Mouse (Mus musculus) CH12.LX (cell line): ENCODE measurements at regions not wholly inside any gene's neighbourhood (a gene's known extent, or its start where the extent isn't known, plus 50 kb on each side); places are given as distances from the start of the nearest gene placed in this dataset.

Source experiments
- DNase-seq: peaks from one replicate; pipeline ENCODE4 v3.0.0-alpha.2; 2013; ENCODE audit errors: extremely low read depth
- H3K27ac ChIP-seq: 2 replicates; pipeline ENCODE4 v1.5.1; 2012; ENCODE audit warnings: low read depth, mild to moderate bottlenecking, control low read depth, moderate library complexity; ENCODE audit not compliant: insufficient read depth
- H3K27me3 ChIP-seq: replicated peaks from 2 replicates; pipeline ENCODE3; 2012; ENCODE audit warnings: inconsistent platforms
- H3K36me3 ChIP-seq, 2 experiments: replicated peaks in 1 of 2; 2 replicates each; pipeline versions ENCODE3 to v1.6.1; 2012; ENCODE audit warnings: inconsistent platforms in 1 of 2, low read length in 1 of 2, mild to moderate bottlenecking in 1 of 2, mixed read lengths in 1 of 2, moderate library complexity in 1 of 2; ENCODE audit not compliant: control insufficient read depth in 1 of 2, insufficient read depth in 1 of 2
- H3K4me1 ChIP-seq, 2 experiments: 2 replicates each; pipeline ENCODE4 v1.6.1; 2012; ENCODE audit warnings: inconsistent platforms in 1 of 2, moderate library complexity in 1 of 2; ENCODE audit not compliant: insufficient read depth in 2 of 2, control insufficient read depth in 1 of 2
- H3K4me2 ChIP-seq: 2 replicates; pipeline ENCODE4 v1.6.1; 2012; ENCODE audit warnings: low read depth, mild to moderate bottlenecking, control low read depth; ENCODE audit not compliant: poor library complexity, insufficient read depth, severe bottlenecking
- H3K4me3 ChIP-seq, 3 experiments: fragments of 150-350 bp in 1 of 3; sonication (generic) in 1 of 3; replicated peaks in 1 of 3; 2 replicates each; pipeline versions ENCODE3 to v1.5.1; 2011 to 2012; ENCODE audit warnings: low read depth in 2 of 3, low read length in 2 of 3, mild to moderate bottlenecking in 2 of 3, moderate library complexity in 2 of 3, control low read depth in 1 of 3, improper control_type of control experiment in 1 of 3, inconsistent platforms in 1 of 3, mixed read lengths in 1 of 3; ENCODE audit not compliant: poor library complexity in 1 of 3
- H3K79me2 ChIP-seq: replicated peaks from 2 replicates; pipeline ENCODE4 v1.6.1; 2012; ENCODE audit warnings: mild to moderate bottlenecking, moderate library complexity; ENCODE audit not compliant: control insufficient read depth, poor library complexity, insufficient read depth, severe bottlenecking; ENCODE audit errors: extremely low read depth
- H3K9ac ChIP-seq: 2 replicates; pipeline ENCODE4 v1.6.1; 2012; ENCODE audit warnings: low read depth, mild to moderate bottlenecking, control low read depth, moderate library complexity; ENCODE audit not compliant: insufficient read depth
- H3K9me3 ChIP-seq: replicated peaks from 2 replicates; pipeline ENCODE3; 2012; ENCODE audit warnings: low read length, inconsistent platforms, mixed read lengths
- E2F4 ChIP-seq: IDR thresholded peaks from 2 replicates; pipeline ENCODE4 v1.6.1; 2011; ENCODE audit warnings: low read depth, low read length, improper control_type of control experiment; ENCODE audit not compliant: insufficient replicate concordance
- ELF1 ChIP-seq: IDR thresholded peaks from 2 replicates; pipeline ENCODE4 v1.6.1; 2014; ENCODE audit warnings: low read depth, mild to moderate bottlenecking, inconsistent platforms, low read length, improper control_type of control experiment
- EP300 ChIP-seq: IDR thresholded peaks from 2 replicates; pipeline ENCODE4 v1.6.1; 2011; ENCODE audit warnings: low read length, improper control_type of control experiment
- GABPA ChIP-seq: IDR thresholded peaks from 2 replicates; pipeline ENCODE4 v1.6.1; 2012; ENCODE audit warnings: low read depth, low read length, improper control_type of control experiment, inconsistent platforms; ENCODE audit not compliant: insufficient replicate concordance
- JUN ChIP-seq: IDR thresholded peaks from 2 replicates; pipeline ENCODE4 v1.6.1; 2011; ENCODE audit warnings: low read depth, mild to moderate bottlenecking, low read length, improper control_type of control experiment, moderate library complexity; ENCODE audit not compliant: insufficient read depth
- MAZ ChIP-seq: IDR thresholded peaks from 2 replicates; pipeline ENCODE4 v1.6.1; 2012; ENCODE audit warnings: low read depth, mild to moderate bottlenecking, inconsistent platforms, low read length, improper control_type of control experiment, moderate library complexity
- MEF2A ChIP-seq: IDR thresholded peaks from 2 replicates; pipeline ENCODE4 v1.6.1; 2014; ENCODE audit warnings: low read depth, mild to moderate bottlenecking, inconsistent platforms, low read length, improper control_type of control experiment, borderline replicate concordance
- NRF1 ChIP-seq: IDR thresholded peaks from 2 replicates; pipeline ENCODE4 v1.6.1; 2014; ENCODE audit warnings: low read depth, mild to moderate bottlenecking, inconsistent platforms, low read length, improper control_type of control experiment, moderate library complexity
- POLR2AphosphoS2 ChIP-seq: IDR thresholded peaks from 2 replicates; pipeline ENCODE4 v1.6.1; 2011; ENCODE audit warnings: low read depth, low read length, improper control_type of control experiment
- RAD21 ChIP-seq: IDR thresholded peaks from 2 replicates; pipeline ENCODE4 v1.6.1; 2011; ENCODE audit warnings: low read depth, mild to moderate bottlenecking, low read length, improper control_type of control experiment, moderate library complexity
- SIN3A ChIP-seq: IDR thresholded peaks from 2 replicates; pipeline ENCODE4 v1.6.1; 2012; ENCODE audit warnings: low read length, improper control_type of control experiment, inconsistent platforms
- TCF12 ChIP-seq: IDR thresholded peaks from 2 replicates; pipeline ENCODE4 v1.6.1; 2014; ENCODE audit warnings: low read depth, mild to moderate bottlenecking, inconsistent platforms, low read length, improper control_type of control experiment
- USF1 ChIP-seq: IDR thresholded peaks from 2 replicates; pipeline ENCODE4 v1.6.1; 2014; ENCODE audit warnings: low read depth, mild to moderate bottlenecking, inconsistent platforms, low read length, improper control_type of control experiment
- ZC3H11A ChIP-seq: IDR thresholded peaks from 2 replicates; pipeline ENCODE4 v1.6.1; 2012; ENCODE audit warnings: low read depth, mild to moderate bottlenecking, inconsistent platforms, low read length, improper control_type of control experiment
- ZKSCAN1 ChIP-seq: IDR thresholded peaks from 2 replicates; pipeline ENCODE4 v1.6.1; 2012; ENCODE audit warnings: low read depth, inconsistent platforms, low read length, improper control_type of control experiment, borderline replicate concordance
- dilution Hi-C: fragments of 300-500 bp; cut with MboI; formaldehyde crosslinking; loops from 2 replicates; pipeline ENCODE4 v1.14.3; 2020; ENCODE audit warnings: low sequenced_read_pairs; ENCODE audit not compliant: extremely low pct_unique_long_range_greater_than_20kb, extremely low pct_ligation_motif_present
- in situ Hi-C: fragments of 300-500 bp; cut with MboI; formaldehyde crosslinking; loops from 3 replicates; pipeline ENCODE4 v1.14.3; 2019; ENCODE audit warnings: low sequenced_read_pairs, low pct_ligation_motif_present, low pct_unique_long_range_greater_than_20kb, mixed read lengths

DNA sequence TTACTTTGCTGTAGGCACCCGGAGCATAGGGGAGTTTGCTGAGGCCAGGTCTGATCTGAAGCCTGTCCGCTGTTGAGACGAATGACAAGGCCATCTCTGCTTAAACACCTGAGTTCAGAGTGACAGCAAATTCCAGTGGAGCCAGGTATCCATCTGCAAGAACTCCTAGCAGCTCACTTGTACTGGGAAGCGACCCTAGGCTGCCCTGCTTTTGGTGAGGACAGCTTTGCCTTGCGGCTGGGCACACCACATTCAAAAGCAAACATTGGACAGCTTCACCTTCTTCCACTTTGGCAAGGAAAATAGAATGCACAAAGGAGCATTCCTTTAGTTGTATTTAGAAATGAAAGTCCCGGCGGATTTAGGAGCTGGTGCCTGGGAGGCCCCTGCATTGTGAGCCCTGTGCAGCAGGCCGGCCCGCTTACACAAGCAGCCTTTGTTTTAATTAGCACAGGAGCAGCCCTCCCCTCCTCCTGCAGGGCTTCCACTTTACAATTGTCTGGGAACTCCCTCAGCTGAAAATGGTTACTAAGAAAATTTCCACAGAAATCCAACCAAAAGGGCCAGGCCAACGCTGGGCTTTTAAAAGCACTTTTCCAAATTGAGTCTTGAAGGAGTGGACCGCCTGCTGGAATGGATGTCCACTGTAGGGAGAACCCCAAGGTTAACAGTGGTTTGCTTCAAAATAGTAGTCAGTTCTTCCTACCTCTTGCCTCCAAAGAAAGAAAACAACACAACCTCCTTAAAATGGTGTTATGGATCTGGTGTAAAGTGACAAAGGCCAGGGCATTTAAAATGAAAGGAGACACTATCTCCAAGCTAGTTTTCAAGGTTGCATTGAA, 321.6 kb upstream of the Mpdz start:
- no peak overlapping the region for H3K27ac ChIP-seq
- dilution Hi-C loops (no loop called here), in situ Hi-C loops (no loop called here)
- DNase-seq: no peak
- H3K9ac ChIP-seq: no peak overlapping the region
- no peaks in the 10 kb centered on the region for H3K36me3 ChIP-seq
- H3K9me3 ChIP-seq: no peaks in the 10 kb centered on the region
- H3K4me2 ChIP-seq: no peak overlapping the region
- no peak for TF ChIP-seq ZKSCAN1
- no peak for TF ChIP-seq ELF1
- TF ChIP-seq NRF1: no peak
- TF ChIP-seq GABPA: no peak
- no peak for TF ChIP-seq TCF12
- no peak for TF ChIP-seq USF1
- no peak for TF ChIP-seq JUN
- TF ChIP-seq MEF2A: no peak
- no peak for TF ChIP-seq POLR2AphosphoS2
- TF ChIP-seq SIN3A: no peak
- TF ChIP-seq EP300: no peak
- no peak for TF ChIP-seq MAZ
- no peak for TF ChIP-seq RAD21
- TF ChIP-seq E2F4: no peak
- no peak overlapping the region for H3K4me3 ChIP-seq
- no peaks in the 10 kb centered on the region for H3K79me2 ChIP-seq
- no peaks in the 10 kb centered on the region for H3K27me3 ChIP-seq
- peaks cover 0 to 6% of the 10 kb centered on the region in 2 experiments; a peak in 1 of 4 replicates for H3K4me1 ChIP-seq

GRCm38 (mm10) chr4:81763311-81764025, 320.9 kb upstream of the Mpdz start:
- H3K36me3 ChIP-seq: no peaks in the 10 kb centered on the region
- H3K9ac ChIP-seq: no peak overlapping the region
- DNase-seq: no peak
- no peak for TF ChIP-seq ZC3H11A
- TF ChIP-seq EP300: no peak
- TF ChIP-seq TCF12: no peak
- dilution Hi-C loops: no loop called here
- no peaks in the 10 kb centered on the region for H3K79me2 ChIP-seq
- no peak overlapping the region for H3K4me3 ChIP-seq
- in situ Hi-C loops: no loop called here
- no peaks in the 10 kb centered on the region for H3K9me3 ChIP-seq
- H3K4me1 ChIP-seq: peaks cover 0 to 6% of the 10 kb centered on the region in 2 experiments; a peak in 1 of 4 replicates
- no peaks in the 10 kb centered on the region for H3K27me3 ChIP-seq
- H3K27ac ChIP-seq: no peak overlapping the region
- H3K4me2 ChIP-seq: no peak overlapping the region
